Mouse (Mus musculus) retina, embryonic 14.5 days (tissue): ENCODE results near the gene Vamp2.
A peak's percentile ranks its signal among the peaks of the same experiment; 100 is the strongest.

Source experiments
- DNase-seq: peaks from one replicate; pipeline ENCODE4 v3.0.0-alpha.2; 2015; ENCODE audit warnings: low spot score

Vamp2 gene

GRCm38 (mm10) chr11:69114621-69115020, 26.3 kb downstream of the Vamp2 start:
- DNase-seq = no peak

DNA sequence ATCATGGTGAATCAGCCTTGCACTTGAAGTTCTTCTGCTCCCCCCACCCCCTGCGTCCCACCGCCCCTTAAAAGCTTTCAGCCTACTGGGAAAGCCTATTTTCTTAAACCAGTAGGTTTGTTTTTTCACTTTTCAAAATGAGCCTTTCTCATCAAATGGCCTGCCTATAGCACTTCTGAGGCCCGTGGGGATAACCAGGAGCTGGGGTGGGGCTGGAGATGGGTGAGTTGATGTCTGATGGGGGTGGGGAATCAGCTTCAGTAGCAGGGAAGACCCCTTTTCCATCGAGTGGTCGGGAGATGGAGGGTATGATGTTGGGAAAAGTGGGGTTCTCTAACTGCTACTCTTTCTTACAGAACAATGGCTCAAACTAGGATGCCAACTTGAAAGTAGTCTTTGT, 28.6 kb downstream of the Vamp2 start:
- DNase-seq = no peak

GRCm38 (mm10) chr11:69117737-69118695, 29.7 kb downstream of the Vamp2 start:
- peak; percentile 61 for DNase-seq

GRCm38 (mm10) chr11:69118765-69119164, 30.5 kb downstream of the Vamp2 start:
- peak; percentile 99 for DNase-seq

DNA sequence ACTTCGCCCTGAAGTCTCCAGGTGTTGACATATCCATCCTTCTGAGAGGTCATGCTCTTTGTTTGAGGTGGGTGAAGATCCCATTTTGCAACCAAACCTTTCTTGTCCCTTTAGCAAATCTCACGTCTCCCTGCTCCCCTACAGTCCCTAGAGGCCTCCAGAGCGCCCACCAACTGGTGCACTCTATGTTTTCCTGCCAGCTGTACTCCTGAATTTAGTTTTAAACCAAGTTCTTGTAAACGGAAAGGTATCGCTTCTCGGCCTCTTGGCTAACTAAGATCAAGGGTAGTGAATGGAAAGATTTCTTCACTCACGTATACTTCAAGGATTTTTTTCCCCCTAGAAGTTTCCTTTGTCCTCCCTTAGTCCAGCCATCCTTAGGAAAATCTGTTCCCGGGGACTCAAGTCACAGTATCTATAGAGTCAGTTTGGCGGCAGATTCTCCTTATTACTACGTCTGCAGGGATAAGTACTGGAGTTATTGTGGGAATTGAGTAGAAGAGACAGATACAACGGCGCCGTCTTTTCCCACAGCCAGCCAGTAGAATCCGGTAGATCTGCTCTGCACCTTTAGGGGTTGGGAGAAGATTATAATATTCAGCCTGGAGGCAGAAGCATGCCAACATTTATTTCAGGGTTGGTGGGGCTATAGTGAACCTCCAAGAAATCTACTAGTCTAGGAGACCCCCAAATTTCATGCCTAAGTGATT, 31.3 kb downstream of the Vamp2 start:
- peak; percentile 5 for DNase-seq

GRCm38 (mm10) chr11:69120221-69121000, 32.1 kb downstream of the Vamp2 start, which contains the start of gene Hes7:
TSS of gene Hes7 (plus strand) at chr11:69120404.
- DNase-seq = peak; percentile 66

- peak; percentile 48 for DNase-seq
Measured at GRCm38 (mm10) chr11:69121001-69121740, 32.9 kb downstream of the Vamp2 start.

DNA sequence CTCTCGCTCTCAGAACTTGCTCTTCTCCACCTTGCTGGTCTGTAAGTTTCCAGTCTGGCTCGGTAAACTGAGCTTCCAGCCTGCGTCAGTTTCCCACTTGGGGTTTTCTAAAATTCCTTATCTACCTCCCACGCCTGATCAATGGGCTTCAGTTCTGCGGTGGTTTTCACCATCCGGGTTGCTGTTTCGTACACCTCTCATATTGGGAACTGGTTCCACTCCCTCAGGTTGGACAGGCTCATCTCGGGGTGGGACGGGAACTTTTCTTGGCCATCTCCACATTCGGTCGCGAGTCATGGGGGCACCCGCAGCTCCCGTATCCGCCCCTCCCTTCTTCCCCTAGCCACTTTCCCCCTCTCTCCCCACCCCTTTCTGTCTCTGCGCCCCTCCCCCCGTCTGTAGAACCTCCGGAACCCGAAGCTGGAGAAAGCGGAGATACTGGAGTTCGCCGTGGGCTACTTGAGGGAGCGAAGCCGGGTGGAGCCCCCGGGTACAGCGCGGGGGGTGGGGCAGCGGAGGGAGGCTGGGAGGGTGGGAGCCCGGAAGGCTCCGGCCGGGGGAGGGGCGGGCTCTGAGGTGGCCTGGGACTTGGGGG, 33.5 kb downstream of the Vamp2 start:
- no peak for DNase-seq

GRCm38 (mm10) chr11:69122336-69122951, 34.2 kb downstream of the Vamp2 start, which contains the start of gene 9130213A22Rik:
TSS of gene 9130213A22Rik (minus strand) at chr11:69122589.
- peak; percentile 91 for DNase-seq

DNA sequence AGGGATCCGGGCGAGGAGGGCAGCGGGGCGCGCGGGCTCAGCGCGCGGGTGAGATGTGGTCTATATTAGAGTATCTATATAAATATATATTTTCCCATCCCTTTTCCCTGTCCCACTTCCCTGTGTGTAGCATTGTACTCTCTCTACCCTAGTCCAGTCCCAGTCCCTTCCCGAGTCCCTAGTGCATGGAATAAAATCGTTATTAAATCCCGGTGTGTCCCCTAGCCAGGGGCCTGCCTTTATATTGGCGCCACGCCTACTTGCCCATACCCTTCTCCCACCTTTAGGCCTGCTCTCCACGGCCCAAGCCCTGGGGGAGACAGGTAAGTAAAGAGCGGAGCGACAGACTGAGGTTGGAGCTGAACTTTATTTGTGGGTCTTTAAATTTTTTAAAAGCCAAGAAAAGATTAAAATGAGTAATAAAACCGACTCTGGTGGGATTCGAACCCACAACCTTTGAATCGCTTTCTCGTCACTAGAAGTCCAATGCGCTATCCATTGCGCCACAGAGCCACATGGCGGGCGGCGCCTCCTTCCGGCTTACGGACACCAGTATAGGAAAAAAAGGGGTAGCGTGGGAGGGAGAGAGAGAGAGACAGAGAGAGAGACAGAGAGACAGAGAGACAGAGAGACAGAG, 34.9 kb downstream of the Vamp2 start:
- peak; percentile 96 for DNase-seq

DNA sequence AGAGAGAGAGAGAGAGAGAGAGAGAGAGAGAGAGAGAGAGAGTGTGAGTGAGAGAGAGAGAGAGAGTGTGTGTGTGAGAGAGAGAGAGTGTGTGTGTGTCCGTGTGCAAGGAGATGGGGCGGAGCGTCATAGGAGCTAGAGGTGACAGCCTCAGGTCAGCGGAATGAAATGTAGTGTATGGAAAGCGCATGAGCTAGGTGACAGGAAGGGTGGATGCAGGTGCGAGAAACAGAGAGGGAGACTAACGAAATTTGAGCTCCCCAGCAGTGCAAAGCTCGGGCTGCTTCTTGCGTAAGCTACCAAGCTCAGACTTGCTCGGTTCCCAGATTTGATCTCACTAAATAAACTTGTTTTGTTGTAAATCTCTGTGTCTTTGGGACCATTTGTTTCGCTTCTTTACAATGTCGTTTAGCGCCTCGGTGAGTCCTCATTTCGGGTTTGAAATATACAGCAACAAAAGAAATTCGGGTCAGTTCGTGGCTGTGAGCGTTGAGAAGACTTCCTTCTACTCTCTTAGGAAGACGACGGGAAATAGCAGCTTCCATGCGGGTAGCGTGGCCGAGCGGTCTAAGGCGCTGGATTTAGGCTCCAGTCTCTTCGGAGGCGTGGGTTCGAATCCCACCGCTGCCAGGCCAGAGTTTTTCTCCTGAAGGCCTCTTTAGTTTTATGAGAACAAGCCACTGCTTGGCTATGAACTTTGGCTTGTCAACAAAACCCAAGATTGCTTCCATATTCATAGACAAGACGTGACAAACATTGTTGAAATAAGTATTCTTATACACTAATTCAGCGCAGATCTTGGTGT, 35.6 kb downstream of the Vamp2 start:
- peak; percentile 97 for DNase-seq

DNA sequence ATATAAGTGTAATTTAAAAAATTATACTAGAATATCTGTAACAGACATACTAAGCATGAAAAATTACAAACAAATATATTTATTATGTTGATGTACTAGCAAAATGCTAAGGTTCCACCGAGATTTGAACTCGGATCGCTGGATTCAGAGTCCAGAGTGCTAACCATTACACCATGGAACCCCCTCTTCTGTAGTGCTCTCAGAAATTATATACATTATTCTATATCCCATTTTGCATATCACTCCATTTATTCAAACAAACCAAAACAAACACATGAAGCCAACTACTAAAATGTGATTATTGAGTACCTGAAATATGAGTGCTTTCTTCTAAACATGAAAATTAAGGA, 36.2 kb downstream of the Vamp2 start:
- peak; percentile 94 for DNase-seq

- DNase-seq = peak; percentile 98
Measured at GRCm38 (mm10) chr11:69125041-69125851, 37.0 kb downstream of the Vamp2 start.

- no peak for DNase-seq
Measured at GRCm38 (mm10) chr11:69125852-69125918, 37.4 kb downstream of the Vamp2 start, which contains the start of gene Aloxe3. TSS of gene Aloxe3 (plus strand) at chr11:69125896.

DNA sequence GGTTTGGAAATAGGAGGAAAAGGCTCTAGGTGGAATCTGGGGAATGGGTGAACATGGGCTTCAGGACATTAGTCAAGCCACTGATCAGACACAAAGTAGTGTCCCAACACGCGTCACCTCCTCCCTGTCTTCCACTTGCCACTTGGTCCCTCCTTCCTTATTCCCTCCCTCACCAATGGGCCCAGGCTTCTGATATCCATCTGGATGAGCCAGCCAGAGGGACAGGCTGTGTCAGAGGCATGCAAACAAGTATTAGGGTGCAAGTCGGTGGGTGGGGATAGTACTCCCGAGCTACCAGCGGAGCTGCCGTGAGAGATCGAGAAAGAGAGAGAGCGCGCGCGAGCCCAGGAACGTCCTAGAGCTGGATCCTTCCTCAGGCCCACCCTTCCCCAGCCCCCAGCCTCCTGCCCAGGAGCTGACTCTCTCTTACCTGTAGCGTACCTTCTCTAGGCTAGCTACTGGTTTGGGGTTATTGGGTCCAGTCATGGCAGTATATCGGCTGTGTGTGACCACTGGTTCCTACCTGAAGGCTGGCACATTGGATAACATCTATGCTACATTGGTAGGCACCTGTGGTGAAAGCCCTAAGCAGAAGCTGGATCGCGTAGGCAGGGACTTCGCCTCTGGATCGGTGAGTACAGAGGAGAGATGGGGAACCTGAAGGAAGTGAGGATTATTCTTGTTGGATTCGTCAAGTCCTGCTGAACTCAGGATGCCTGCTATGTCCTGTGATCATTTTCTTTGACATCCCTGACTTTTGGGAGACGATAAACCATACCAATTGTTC, 37.8 kb downstream of the Vamp2 start:
- no peak for DNase-seq

GRCm38 (mm10) chr11:69126706-69127095, 38.4 kb downstream of the Vamp2 start:
- peak; percentile 26 for DNase-seq

DNA sequence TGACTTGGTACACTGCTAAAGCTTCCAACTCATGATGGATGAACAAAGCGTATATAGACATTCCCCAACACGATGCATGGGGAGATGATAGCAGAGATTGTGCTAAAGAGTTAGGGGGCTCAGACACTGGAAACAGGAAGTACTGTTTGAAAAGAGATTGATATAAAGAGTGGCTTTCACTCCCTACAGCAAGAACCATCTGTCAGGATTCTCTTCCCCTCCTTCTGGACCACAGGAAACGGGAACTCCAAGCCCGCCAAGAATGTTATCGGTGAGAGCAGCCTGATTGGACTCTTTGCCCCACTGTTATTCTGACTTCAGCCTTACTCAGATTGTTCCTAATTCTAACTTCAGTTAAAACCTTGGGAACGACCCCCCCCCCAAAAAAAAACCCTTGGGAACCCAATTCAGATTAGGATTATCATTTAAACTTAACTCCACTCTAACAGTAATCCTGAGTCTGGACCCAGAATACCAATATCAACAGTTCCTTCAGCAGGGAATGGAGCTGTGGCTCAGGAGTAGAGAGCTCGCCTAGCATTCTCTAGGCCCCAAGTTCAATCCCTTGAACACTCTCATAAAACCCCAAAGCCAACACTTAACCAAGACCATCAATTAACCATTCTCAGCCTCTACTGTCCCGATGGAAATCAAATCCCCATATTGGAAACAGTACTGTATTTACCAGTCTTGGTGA, 40.3 kb downstream of the Vamp2 start:
- no peak for DNase-seq

DNA sequence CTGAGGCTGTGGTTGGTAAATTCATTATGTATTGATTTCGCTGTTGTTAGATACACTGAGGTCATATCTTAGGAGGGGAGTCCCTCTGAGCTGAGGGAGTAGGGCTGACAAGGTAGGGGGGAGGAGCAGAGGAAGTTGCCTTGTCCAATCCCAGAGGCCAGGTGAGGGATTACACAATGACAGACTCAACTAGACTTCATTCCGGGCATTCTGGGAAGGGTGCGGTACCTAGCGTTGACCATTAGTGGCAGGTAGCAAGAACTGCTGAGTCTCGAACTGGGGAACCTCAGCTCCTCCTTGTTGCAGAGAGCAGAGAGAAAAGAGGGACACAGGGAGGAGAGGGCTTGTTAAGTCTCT, 45.3 kb downstream of the Vamp2 start:
- peak; percentile 63 for DNase-seq
